Mouse (Mus musculus) MN1 (cell line): Measurements from ENCODE around the gene T.
A peak's percentile ranks its signal among the peaks of the same experiment; 100 is the strongest.

ENCODE experiments used
- DNase-seq: peaks from one replicate; pipeline ENCODE4 v3.0.0-alpha.2; 2016; ENCODE audit warnings: low spot score

The T gene

GRCm38 (mm10) chr17:8433121-8433977 is 874 bp upstream of the T start:
- no peak for DNase-seq

GRCm38 (mm10) chr17:8436184-8436583 is 2.0 kb downstream of the T start:
- no peak for DNase-seq

GRCm38 (mm10) chr17:8444062-8444461 is 9.8 kb downstream of the T start:
- DNase-seq: no peak

- DNase-seq: no peak
Measured at GRCm38 (mm10) chr17:8447676-8448192, 13.5 kb downstream of the T start.

GRCm38 (mm10) chr17:8448324-8448723 is 14.1 kb downstream of the T start:
- no peak for DNase-seq

GRCm38 (mm10) chr17:8455196-8455595 is 21.0 kb downstream of the T start:
- DNase-seq: peak; percentile 19

GRCm38 (mm10) chr17:8455601-8456000 is 21.4 kb downstream of the T start:
- peak; percentile 64 for DNase-seq

- no peak for DNase-seq
Measured at GRCm38 (mm10) chr17:8456856-8457460, 22.7 kb downstream of the T start.

GRCm38 (mm10) chr17:8461568-8461967 is 27.3 kb downstream of the T start:
- DNase-seq: peak; percentile 38

GRCm38 (mm10) chr17:8463482-8464128 is 29.4 kb downstream of the T start:
- peak; percentile 79 for DNase-seq

GRCm38 (mm10) chr17:8467771-8468170 is 33.5 kb downstream of the T start:
- DNase-seq: no peak

GRCm38 (mm10) chr17:8468716-8469344 is 34.6 kb downstream of the T start:
- DNase-seq: peak; percentile 91

GRCm38 (mm10) chr17:8478554-8478953 is 44.3 kb downstream of the T start:
- no peak for DNase-seq

- no peak for DNase-seq
Measured at GRCm38 (mm10) chr17:8479493-8480128, 45.4 kb downstream of the T start.

- DNase-seq: no peak
Measured at GRCm38 (mm10) chr17:8481797-8482196, 47.6 kb downstream of the T start.

GRCm38 (mm10) chr17:8482876-8483275 is 48.7 kb downstream of the T start:
- peak; percentile 17 for DNase-seq

- DNase-seq: peak; percentile 24
Measured at GRCm38 (mm10) chr17:8484246-8484645, 50.0 kb downstream of the T start.

GRCm38 (mm10) chr17:8485146-8485545 is 50.9 kb downstream of the T start:
- DNase-seq: no peak

- DNase-seq: peak; percentile 41
Measured at GRCm38 (mm10) chr17:8487824-8488223, 53.6 kb downstream of the T start.

- no peak for DNase-seq
Measured at GRCm38 (mm10) chr17:8490971-8491370, 56.7 kb downstream of the T start.
